Mouse (Mus musculus) kidney, adult 2 months (tissue): ENCODE results near the gene Dgki.
"Not testable (repeated sequence)": the region's sequence is repeated elsewhere in the genome, so short reads cannot be mapped to it uniquely, and the experiment has no call there.

Experiments used
- CTCF ChIP-seq: fragments of 200-500 bp; conservative IDR thresholded peaks from 2 replicates; pipeline ENCODE4 v1.5.1; 2011; ENCODE audit warnings: low read depth, mild to moderate bottlenecking, control low read depth, low read length, moderate library complexity, mixed read lengths; ENCODE audit not compliant: insufficient read depth, insufficient read length
- POLR2A ChIP-seq: fragments of 200-500 bp; IDR thresholded peaks from one replicate; pipeline ENCODE4 v1.6.1; 2011; ENCODE audit warnings: low read depth, low read length, control low read depth

- not testable (repeated sequence) for TF ChIP-seq CTCF, POLR2A
Measured at GRCm38 (mm10) chr6:37106236-37106635, 193.7 kb downstream of the Dgki start.
